In genomic region chr5:91767886-91768285, GRCm38 (mm10) we compare ENCODE assay signal across 15 mouse cellular contexts.
"Had no signal": no experiment of that assay in that cellular context is flagged by ENCODE, and none has a peak within 500 bp of the region (broad histone marks: within the 10 kb centered on the region; RNA-seq: fewer than 3 reads in every experiment).

No protein-coding gene starts in this region.

- H3K4me1 ChIP-seq: liver, embryonic 13.5 days had no signal

- H3K36me3 ChIP-seq: liver, embryonic 13.5 days; midbrain, embryonic 12.5 days had no signal

- H3K9ac ChIP-seq: liver, embryonic 13.5 days; midbrain, embryonic 12.5 days had no signal

- H3K4me3 ChIP-seq: left cerebral cortex, adult 2 months; liver, embryonic 13.5 days; midbrain, embryonic 12.5 days had no signal

- DNase-seq: kidney, adult 18-20 months; kidney, adult 9 months; kidney, postnatal 14 days; kidney, postnatal 4 days; liver, embryonic 13.5 days; lung, adult 2 months; right cerebral cortex, postnatal 4 days; thymus, adult 2 months; thymus, postnatal 14 days; thymus, postnatal 4 days had no signal

- H3K27me3 ChIP-seq: midbrain, embryonic 12.5 days had no signal

- H3K4me2 ChIP-seq: liver, embryonic 13.5 days; midbrain, embryonic 12.5 days had no signal

- H3K27ac ChIP-seq: left cerebral cortex, adult 2 months; liver, embryonic 13.5 days; macrophage; midbrain, embryonic 12.5 days; stomach, postnatal 0 days had no signal

- H3K9me3 ChIP-seq: liver, embryonic 13.5 days; midbrain, embryonic 12.5 days had no signal

- ATAC-seq: intestine, embryonic 16.5 days had no signal
